Comparison of ENCODE assay signal across 15 mouse cellular contexts in genomic region chr10:57747127-57747526, GRCm38 (mm10). TPM values are rescaled to one million over a fixed set of nuclear protein-coding genes. Genes with fewer than 3 reads are reported as not detected.
"Had no signal": no experiment of that assay in that cellular context is flagged by ENCODE, and none has a peak within 500 bp of the region (broad histone marks: within the 10 kb centered on the region; RNA-seq: fewer than 3 reads in every experiment).

No protein-coding gene starts in this region.

- DNase-seq: kidney, adult 11 months; kidney, postnatal 14 days; liver, embryonic 13.5 days; lung, adult 2 months; right cerebral cortex, adult 18-20 months; right cerebral cortex, postnatal 25 days; thymus, postnatal 14 days had no signal

- H3K4me1 ChIP-seq: kidney, embryonic 15.5 days; limb, embryonic 10.5 days; liver, embryonic 13.5 days; neural tube, embryonic 15.5 days had no signal

- H3K36me3 ChIP-seq: kidney, embryonic 15.5 days; limb, embryonic 10.5 days; liver, embryonic 13.5 days; midbrain, embryonic 13.5 days; neural tube, embryonic 15.5 days had no signal

- H3K4me2 ChIP-seq: kidney, embryonic 15.5 days; liver, embryonic 13.5 days; midbrain, embryonic 13.5 days; neural tube, embryonic 15.5 days had no signal

- H3K9me3 ChIP-seq: kidney, embryonic 15.5 days; limb, embryonic 10.5 days; liver, embryonic 13.5 days; midbrain, embryonic 13.5 days; neural tube, embryonic 15.5 days had no signal

- H3K4me3 ChIP-seq: kidney, embryonic 15.5 days; limb, embryonic 10.5 days; liver, embryonic 13.5 days; midbrain, embryonic 13.5 days; myocyte; neural tube, embryonic 15.5 days had no signal

- H3K27ac ChIP-seq: kidney, embryonic 15.5 days; limb, embryonic 10.5 days; liver, embryonic 13.5 days; midbrain, embryonic 13.5 days; neural tube, embryonic 15.5 days; stomach, postnatal 0 days had no signal

- H3K9ac ChIP-seq: kidney, embryonic 15.5 days; liver, embryonic 13.5 days; midbrain, embryonic 13.5 days; neural tube, embryonic 15.5 days had no signal

- ATAC-seq: lung, postnatal 0 days; midbrain, embryonic 13.5 days had no signal

- H3K27me3 ChIP-seq: kidney, embryonic 15.5 days; liver, embryonic 13.5 days; midbrain, embryonic 13.5 days; neural tube, embryonic 15.5 days had no signal

RNA-seq across cellular contexts. Expression of gene Fabp7, which starts 37.6 kb away (rescaled TPM):
- polyA plus RNA-seq: small intestine, adult 2 months had no signal
